Mouse (Mus musculus) activated CD4-positive, CD25-positive, alpha-beta regulatory T cell, adult 4 months (primary cell): ENCODE data around the gene B3gnt9. TPM values are rescaled to one million over a fixed set of nuclear protein-coding genes. Genes with fewer than 3 reads are reported as not detected.

Experiments
- ATAC-seq: one replicate; pipeline ENCODE4 v1.8.0; 2017
- polyA plus RNA-seq, 2 experiments: library from polyadenylated mRNA; unstranded; fragments of 100-300 nt; shearing (Covaris generic); gene quantifications; one replicate each; pipeline ENCODE4 v1.2.1; 2017

Gene B3gnt9
- polyA plus RNA-seq, 2 experiments from 2014 or later, result 0.42 to 0.62 TPM

DNA sequence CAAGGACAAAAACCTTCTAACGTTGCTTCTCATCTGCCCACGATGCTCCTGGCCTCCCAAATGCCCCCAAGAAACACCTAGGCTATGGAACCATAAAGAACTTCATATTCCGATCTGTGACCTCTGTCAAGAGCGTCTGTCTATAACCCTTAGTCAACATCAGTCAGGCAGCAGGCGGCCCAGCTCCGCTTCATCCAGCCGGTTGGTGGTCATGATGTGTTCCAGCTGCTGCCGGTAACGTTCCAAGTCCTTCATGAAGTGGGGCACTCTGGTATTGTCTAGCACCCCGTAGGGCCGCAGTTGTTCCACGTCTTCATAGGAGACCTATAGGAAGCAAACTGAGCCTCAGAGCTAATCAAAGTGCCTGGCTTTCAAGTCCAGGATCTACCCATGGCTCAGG is 26.9 kb upstream of the B3gnt9 start:
- ATAC-seq, result no peak

GRCm38 (mm10) chr8:105280567-105280966 is 25.6 kb upstream of the B3gnt9 start:
- ATAC-seq, result no peak

DNA sequence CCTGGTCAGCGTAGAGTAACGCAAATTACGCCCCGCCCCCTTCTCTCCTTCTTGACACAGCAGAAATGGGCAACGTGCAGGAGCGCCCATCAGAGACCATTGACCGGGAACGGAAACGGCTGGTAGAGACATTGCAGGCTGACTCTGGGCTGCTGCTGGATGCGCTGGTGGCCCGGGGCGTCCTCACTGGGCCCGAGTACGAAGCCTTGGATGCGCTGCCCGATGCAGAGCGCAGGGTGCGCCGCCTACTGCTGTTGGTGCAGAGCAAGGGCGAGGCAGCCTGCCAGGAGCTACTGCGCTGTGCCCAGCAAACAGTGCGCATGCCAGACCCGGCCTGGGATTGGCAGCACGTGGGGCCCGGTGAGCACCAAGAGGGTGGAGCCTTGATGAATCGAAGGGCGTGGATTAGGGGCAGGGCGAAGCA is 24.0 kb upstream of the B3gnt9 start:
- ATAC-seq, result peak; percentile 69

DNA sequence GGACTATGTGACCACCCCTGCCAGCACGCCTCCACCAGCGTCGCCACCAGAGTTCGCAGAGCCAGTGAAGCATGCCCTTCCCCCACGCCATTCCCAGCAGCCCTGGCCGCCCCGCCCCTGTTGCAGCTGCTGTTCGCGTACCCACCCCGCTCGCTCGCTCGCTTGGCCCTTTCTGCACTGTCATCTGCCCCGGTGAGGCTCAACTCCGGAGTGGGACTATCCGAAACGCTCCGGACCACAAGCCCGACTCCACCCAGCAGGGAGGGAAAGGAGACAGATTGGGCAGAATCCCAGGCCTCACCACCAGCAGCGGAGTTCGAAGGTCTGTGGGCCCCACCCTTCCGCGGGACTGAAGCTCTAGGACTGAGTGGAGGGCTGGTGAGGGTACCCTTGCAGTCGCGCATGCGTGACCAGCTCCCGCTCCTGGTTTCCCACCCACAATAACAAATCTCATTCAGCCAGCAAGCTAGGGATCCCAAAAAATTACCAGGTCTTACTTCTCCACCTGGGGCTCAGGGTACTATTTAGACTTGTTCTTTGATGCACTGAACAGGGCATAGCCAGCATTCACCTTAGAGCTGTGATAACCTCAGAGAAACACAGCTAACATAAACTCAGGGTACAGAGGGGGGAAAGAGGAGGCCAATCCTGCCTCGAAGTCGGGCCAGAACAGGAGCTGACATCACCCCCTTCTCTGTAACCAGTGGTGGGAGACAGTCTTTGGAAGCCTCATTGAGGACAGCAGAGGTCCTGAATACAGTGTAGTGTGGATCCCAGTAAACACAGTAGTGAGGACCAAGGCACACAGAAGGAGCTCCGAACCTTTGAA is 21.6 kb upstream of the B3gnt9 start:
- ATAC-seq, result no peak

DNA sequence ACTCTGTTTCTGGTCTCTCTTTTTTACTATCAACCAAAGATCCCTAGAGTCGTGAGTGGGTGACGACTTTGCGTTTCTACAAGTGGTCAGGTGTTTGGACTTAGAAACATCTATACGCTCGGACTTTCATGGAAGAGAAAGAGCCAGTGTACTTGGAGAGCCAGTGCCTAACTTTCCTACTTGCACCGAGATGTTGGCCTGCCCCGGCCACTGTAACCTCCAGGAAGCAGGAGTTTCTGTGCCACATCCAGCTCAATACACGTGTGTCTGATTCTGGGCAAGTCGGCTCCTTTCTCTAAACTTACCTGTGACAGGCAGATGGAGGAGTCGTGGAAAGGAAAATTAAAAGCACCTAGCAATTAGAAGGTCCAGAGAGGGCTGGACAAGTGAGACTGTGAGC is 20.9 kb upstream of the B3gnt9 start, which contains the start of gene Nol3:
Nol3 (plus strand) TSS at position 301 of the 400 bp plus-strand sequence.
- ATAC-seq, result no peak

DNA sequence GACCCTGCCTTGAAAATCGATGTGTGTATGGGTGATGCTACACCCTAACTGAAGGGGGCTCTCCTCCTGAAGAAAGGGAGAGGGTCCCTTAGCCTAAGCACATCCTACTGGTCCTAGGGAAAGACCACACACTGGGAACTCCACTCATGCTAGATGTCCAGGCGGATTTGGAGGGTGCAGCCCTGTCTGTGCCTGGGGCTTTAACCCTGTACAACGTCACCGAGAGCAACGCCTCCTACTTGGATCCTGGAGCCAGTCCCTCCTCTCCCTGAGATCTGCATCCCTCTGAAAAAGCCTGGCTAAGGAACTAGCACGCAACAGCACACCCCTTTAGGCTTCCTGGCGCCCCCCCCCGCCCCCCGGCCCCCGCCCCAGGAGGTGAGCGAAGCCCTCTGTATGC is 20.4 kb upstream of the B3gnt9 start:
- no peak for ATAC-seq

- ATAC-seq, result no peak
These were observed 15.9 kb upstream of the B3gnt9 start for GRCm38 (mm10) chr8:105270916-105271186.

DNA sequence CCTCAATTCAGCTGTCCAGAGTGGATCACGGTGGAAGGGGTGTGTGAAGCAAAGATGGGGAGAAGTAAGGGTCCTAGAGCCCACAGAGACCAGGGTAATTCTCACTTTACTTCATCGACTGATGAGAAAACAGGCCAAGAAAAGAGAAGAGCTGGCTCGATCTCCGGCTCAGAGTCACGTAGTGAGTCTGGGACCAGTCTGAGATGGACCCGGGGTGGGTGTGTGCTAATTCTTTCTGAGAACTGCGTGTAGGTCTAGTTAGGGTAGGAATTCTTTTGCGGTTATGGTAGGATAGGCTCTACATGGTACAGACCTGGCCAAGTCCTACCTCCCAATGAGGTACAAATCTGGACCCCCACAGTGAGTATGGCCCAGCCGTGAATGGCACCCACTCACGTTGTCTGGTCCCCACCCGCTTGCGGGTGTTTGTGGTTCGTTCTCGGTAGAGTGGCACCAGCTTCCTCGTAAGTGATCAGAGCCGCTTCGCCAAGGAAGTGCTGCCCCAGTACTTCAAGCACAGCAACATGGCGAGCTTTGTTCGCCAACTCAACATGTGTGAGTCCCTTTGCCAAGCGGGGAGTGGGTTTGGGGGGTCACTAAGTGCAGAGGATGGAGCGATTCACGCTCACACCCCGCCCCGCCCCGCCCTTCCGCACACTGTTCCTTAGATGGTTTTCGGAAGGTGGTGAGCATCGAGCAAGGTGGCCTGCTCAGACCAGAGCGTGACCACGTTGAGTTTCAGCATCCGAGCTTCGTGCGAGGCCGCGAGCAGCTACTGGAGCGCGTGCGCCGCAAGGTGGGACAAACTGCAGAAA is 15.4 kb upstream of the B3gnt9 start:
- no peak for ATAC-seq

GRCm38 (mm10) chr8:105269461-105269947 is 14.6 kb upstream of the B3gnt9 start, which contains the start of gene Hsf4:
Gene Hsf4, plus strand, starts transcription at chr8:105269801.
- no peak for ATAC-seq

GRCm38 (mm10) chr8:105269075-105269458 is 14.1 kb upstream of the B3gnt9 start:
- ATAC-seq, result no peak

DNA sequence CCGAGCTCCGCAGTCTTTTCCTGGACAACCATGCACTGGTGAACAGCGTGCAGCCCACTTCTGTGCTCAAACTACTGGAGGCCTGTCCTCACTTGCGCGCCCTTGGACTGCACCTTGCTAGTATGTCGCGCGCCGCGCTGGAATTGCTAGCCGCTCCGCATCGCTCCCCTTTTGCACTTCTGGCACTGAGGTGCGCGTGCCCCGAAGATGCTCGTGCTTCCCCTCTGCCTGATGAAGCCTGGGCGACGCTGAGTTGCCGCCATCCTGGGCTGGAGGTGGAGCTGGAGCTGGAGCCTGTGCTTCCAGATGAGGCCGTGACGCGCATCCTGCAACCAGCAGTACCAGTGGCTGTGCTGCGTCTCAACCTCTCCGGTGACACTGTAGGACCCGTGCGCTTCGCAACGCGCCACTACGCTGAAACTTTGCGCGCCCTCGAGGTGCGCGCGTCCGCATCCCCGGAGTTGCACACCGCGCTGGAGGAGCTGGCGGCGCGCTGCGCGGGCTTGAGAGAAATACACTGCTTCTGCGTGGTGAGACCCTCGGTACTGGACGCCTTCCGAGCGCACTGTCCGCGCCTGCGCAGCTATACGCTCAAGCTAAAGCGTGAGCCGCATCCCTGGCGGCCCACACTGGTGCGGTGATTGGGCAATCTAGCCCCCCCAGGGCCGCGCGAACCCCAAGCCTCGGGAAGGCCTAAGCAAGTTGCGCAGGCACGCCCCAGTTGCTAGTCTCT is 13.6 kb upstream of the B3gnt9 start:
- ATAC-seq, result no peak

- peak; percentile 52 for ATAC-seq
These were observed 11.8 kb upstream of the B3gnt9 start for GRCm38 (mm10) chr8:105266775-105267174.

DNA sequence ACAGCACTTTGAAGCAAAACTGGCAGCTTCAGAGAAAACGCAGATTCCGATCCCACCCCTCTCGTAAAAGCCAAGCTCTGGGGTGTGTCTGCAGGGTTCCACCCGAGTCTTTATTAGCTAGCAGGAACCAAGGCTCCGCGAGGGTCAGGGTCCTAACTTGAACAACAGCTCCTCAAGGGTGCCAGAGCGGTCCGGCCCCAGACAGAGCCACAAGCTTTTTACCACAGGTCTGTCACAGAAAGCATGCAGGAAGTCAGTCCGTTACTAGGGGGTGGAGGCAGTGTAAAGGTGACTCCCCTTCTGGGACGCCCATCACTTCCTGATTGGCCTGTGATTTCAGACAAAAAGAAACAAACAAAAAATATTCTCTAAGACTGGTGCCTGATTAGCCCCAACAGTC is 10.2 kb upstream of the B3gnt9 start:
- ATAC-seq, result peak; percentile 81

DNA sequence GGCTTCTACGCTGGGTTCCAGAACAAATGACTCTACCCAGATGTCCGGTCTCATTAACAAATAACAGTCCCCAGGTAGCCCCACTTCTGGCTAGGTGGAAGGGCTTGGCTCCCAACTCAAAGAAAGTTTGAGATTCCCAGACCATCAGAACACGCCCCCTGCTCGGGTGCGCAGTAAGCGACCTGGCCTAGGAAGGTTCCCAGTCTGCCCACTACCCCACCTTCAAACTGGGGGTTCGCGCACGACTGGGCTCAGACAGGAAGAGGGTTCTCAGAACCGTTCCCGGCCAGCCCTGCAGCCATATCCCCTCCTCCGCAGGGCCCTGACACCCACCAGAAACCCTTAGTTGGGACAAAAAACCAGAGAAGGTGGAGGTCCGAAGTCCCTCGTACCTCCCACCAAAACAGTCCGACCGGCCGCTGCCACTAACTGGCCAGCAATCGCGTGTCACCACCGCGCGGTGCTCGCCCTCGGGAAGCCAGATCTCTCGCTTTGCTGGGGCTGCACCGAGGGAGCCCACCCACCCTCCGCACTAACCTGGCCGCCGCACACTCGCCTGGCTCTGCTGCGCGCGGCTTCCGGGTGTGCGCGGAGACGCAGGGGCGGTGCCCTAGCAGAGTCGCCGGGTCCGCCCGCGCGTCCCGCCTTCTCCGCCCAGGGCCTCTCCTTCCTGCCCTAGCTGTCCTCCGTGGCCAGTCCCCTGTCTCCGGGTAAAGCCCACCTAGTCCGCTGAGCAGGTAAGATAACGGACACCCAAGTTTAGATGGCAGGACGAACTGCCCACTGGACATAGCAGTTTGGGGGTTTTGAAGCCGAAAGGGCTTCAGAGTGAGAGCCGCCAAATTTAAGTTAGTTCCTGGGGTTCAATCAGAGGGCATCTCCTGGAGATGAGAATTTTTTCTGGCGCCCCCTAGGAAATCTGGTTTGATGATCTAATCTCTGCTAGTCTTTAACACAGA is 9.3 kb upstream of the B3gnt9 start, which contains the start of the genes Tradd and Fbxl8:
Tradd (minus strand) TSS at position 586 of the 959 bp plus-strand sequence.
Fbxl8 (plus strand) TSS at position 625 of the 959 bp plus-strand sequence.
- ATAC-seq, result peak; percentile 60

GRCm38 (mm10) chr8:105263244-105263912 is 8.4 kb upstream of the B3gnt9 start:
- ATAC-seq, result no peak

GRCm38 (mm10) chr8:105261326-105261980 is 6.5 kb upstream of the B3gnt9 start:
- no peak for ATAC-seq

DNA sequence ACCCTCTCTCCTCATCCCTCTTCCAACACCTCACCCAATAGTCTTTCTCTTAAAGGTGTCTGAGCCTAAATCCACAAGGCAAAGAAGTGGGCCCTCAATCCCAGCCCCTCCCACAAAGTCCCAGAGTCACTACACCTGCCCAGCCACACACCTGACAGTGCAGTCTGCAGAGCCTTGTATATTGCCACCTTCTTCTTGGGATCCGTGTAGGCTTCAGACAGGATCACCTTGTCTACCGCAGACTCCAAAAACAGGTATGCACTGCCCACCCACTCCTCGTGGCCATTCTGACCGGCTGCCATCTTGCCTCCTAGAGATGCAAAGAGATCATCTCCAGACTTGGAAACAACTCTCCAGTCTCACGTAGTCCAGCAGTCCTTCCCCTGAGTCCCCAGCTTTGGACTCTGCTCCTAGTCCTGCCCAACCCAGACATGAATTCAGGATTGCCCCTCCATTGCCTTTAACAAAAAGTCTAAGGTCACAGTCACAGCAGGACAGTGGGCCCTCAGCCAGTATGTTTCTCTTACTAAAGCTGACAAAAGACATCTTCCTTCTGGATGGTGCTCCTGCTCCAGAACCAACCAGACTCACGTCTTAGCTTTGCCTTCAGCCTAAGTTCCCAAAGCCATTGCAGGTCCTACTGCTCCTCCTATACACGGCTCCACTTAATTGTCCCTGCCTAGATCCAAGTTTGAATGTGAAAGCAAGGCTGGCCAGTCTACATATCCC is 5.6 kb upstream of the B3gnt9 start:
- no peak for ATAC-seq

DNA sequence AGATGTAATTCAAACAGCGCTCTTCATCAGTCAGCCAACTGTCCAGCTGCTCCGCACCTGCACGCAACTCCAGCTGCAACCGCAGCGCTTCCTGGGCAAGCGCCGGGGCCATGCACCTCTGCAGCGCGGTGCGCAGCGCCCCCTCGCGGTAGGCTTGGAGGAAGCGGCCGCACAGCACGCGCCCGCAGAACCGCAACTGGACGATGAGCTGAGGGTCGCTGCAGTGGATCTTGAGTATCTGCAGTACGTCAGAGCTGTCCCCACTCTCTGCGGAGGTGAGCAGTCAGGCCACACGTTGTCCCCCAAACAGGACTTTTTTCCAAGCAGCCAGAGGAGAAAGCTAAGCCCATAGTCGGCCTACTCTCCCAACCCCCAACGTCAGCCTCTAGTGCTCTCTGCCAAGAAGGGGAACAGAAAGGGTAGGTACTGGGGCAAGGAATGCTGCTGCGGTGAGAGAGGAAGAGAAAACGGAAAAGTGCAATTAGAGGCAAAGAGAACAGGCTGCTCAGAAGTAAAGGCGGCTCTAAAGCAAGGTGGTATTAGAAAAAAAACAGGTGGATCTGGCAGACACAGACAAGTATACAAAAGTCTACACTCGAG is 4.9 kb upstream of the B3gnt9 start:
- ATAC-seq, result no peak
